Mouse (Mus musculus) spleen, adult 2 months (tissue): ENCODE results near the gene Spocd1. TPM values are rescaled to one million over a fixed set of nuclear protein-coding genes. Genes with fewer than 3 reads are reported as not detected.

Source experiments
- DNase-seq, 2 experiments: peaks; one replicate each; pipeline versions ENCODE4 v3.0.0 to v3.0.0-alpha.2; 2012 to 2021; ENCODE audit warnings: low spot score in 2 of 2, low read depth in 1 of 2
- H3K27ac ChIP-seq: fragments of 200-500 bp; 2 replicates; pipeline ENCODE4 v1.5.1; 2012; ENCODE audit warnings: low read length, inconsistent platforms; ENCODE audit not compliant: insufficient read depth
- H3K27me3 ChIP-seq: fragments of 200-500 bp; 2 replicates; pipeline ENCODE4 v1.6.1; 2012; ENCODE audit warnings: mild to moderate bottlenecking, moderate library complexity, low read length, inconsistent platforms; ENCODE audit not compliant: control insufficient read depth, insufficient read depth
- H3K36me3 ChIP-seq: fragments of 200-500 bp; 2 replicates; pipeline ENCODE4 v1.6.1; 2012; ENCODE audit warnings: mild to moderate bottlenecking, low read length, inconsistent platforms; ENCODE audit not compliant: control insufficient read depth, insufficient read depth
- H3K4me1 ChIP-seq: fragments of 200-500 bp; 2 replicates; pipeline ENCODE4 v1.6.1; 2011; ENCODE audit warnings: inconsistent platforms; ENCODE audit not compliant: control insufficient read depth, insufficient read depth, insufficient read length
- H3K4me3 ChIP-seq: fragments of 200-500 bp; 2 replicates; pipeline ENCODE4 v1.5.1; 2011; ENCODE audit warnings: mild to moderate bottlenecking, inconsistent platforms; ENCODE audit not compliant: insufficient read depth, insufficient read length; ENCODE audit errors: extremely low read depth
- CTCF ChIP-seq: fragments of 200-500 bp; IDR thresholded peaks from 2 replicates; pipeline ENCODE4 v1.5.1; 2011; ENCODE audit warnings: mild to moderate bottlenecking, inconsistent platforms; ENCODE audit not compliant: insufficient read depth, insufficient read length, insufficient replicate concordance; ENCODE audit errors: extremely low read depth
- POLR2A ChIP-seq: fragments of 200-500 bp; IDR thresholded peaks from 2 replicates; pipeline ENCODE4 v1.6.1; 2011; ENCODE audit warnings: low read depth, low read length, inconsistent platforms
- WGBS: fragments of 180-500 bp; shearing (Covaris S2); methylation state at CpG from one replicate; pipeline ENCODE4 v1.1.7; 2018; 5-methylcytosine and 5-hydroxymethylcytosine counted together
- polyA plus RNA-seq: library from polyadenylated mRNA; depleted of rRNA; stranded (reverse); fragments of >200 nt; gene quantifications from 2 replicates; pipeline ENCODE4 v1.2.3, GENCODE M21; 2012

Spocd1 gene
- polyA plus RNA-seq, 1 experiment: 0.07 TPM

- WGBS: 6% methylated on average over 8 of the region's 8 CpGs
- TF ChIP-seq POLR2A (no peak), CTCF (no peak)
- H3K4me3 ChIP-seq: no peak overlapping the region
- H3K27me3 ChIP-seq: no peaks in the 10 kb centered on the region
- no peaks in the 10 kb centered on the region for H3K36me3 ChIP-seq
- H3K27ac ChIP-seq: peak overlapping the region; percentile 96
- peaks cover 23% of the 10 kb centered on the region; the same call in 1 of the 2 replicates for H3K4me1 ChIP-seq
- peak; percentile 28 to 53 for DNase-seq
Observed at GRCm38 (mm10) chr4:129926544-129926943, 2.5 kb upstream of the Spocd1 start.

DNA sequence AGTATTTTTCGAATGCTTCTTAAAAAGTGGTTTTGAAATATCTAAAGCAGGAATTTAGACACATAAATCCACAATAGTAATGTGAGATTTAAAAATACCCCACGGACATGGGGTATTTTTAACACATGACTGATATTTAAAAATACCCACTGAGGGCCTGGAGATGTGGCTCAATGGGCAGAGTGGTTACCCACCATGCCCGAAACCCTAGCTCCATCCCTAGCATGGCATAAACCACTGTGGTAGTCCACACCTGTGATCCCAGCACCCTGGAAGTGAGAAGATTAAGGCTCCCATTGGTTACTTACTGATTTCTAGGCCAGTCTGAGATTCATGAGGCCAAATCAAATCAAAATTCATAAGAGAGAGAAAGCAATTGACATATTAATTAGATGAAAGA lies 2.0 kb upstream of the Spocd1 start:
- Histone ChIP-seq H3K4me3 (no peak overlapping the region), H3K36me3 (no peaks in the 10 kb centered on the region), H3K27ac (peak overlapping the region; percentile 45; the same call in 1 of the 2 replicates), H3K4me1 (peaks cover 23% of the 10 kb centered on the region; the same call in 1 of the 2 replicates), H3K27me3 (no peaks in the 10 kb centered on the region)
- 33% methylated on average over 3 of the region's 3 CpGs for WGBS
- TF ChIP-seq CTCF (no peak), POLR2A (no peak)
- DNase-seq: no peak

GRCm38 (mm10) chr4:129928124-129928751 lies 811 bp upstream of the Spocd1 start:
- no peaks in the 10 kb centered on the region for H3K36me3 ChIP-seq
- no peak overlapping the region; the same call in 1 of the 2 replicates for H3K27ac ChIP-seq
- peaks cover 23% of the 10 kb centered on the region; the same call in 1 of the 2 replicates for H3K4me1 ChIP-seq
- no peaks in the 10 kb centered on the region for H3K27me3 ChIP-seq
- TF ChIP-seq POLR2A (no peak), CTCF (peak; percentile 96)
- under 1% methylated on average over 19 of the region's 19 CpGs for WGBS
- peak overlapping the region; percentile 32; the same call in 1 of the 2 replicates for H3K4me3 ChIP-seq
- DNase-seq: peak; percentile 63 to 89

- Histone ChIP-seq H3K27me3 (no peaks in the 10 kb centered on the region), H3K27ac (no peak overlapping the region), H3K36me3 (no peaks in the 10 kb centered on the region), H3K4me1 (no peaks in the 10 kb centered on the region), H3K4me3 (no peak overlapping the region)
- no peak for DNase-seq
- TF ChIP-seq POLR2A (no peak), CTCF (no peak)
- 55% methylated on average over 14 of the region's 14 CpGs for WGBS
Observed at GRCm38 (mm10) chr4:129933696-129934095, 4.6 kb downstream of the Spocd1 start.

- no peaks in the 10 kb centered on the region for H3K27me3 ChIP-seq
- WGBS: 75% methylated on average over 16 of the region's 16 CpGs
Observed at GRCm38 (mm10) chr4:129934177-129934855, 5.3 kb downstream of the Spocd1 start.

DNA sequence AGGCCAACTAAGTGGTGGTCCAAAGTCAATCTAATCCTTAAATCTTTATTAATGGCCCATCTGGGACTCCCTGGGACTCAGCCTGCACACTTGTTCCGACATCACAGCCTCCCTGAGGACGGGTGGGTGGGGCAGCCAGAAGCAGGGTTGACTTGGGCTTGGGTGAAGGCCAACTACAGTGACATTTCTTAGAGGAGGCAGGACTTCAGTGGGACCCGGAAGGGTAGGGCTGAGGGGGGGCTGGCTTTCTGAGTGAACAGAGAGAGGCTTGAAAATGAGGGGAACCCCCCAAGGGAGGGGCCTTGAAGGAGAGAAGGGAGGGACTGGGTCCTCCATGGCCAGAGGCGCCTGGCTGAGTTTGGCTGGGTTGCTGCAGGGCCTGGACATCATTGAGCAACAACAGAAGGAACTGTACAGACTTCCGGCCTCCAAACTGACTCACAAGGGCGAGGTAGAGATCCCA lies 22.3 kb downstream of the Spocd1 start:
- no peaks in the 10 kb centered on the region for H3K36me3 ChIP-seq
- DNase-seq: no peak
- no peak for TF ChIP-seq POLR2A
- no peak overlapping the region for H3K27ac ChIP-seq
- no peak overlapping the region for H3K4me3 ChIP-seq
- 62% methylated on average over 6 of the region's 6 CpGs for WGBS
- H3K4me1 ChIP-seq: no peaks in the 10 kb centered on the region
- no peaks in the 10 kb centered on the region for H3K27me3 ChIP-seq

More at GRCm38 (mm10) chr4:129934177-129934855, 5.3 kb downstream of the Spocd1 start:
- Histone ChIP-seq H3K4me1 (no peaks in the 10 kb centered on the region), H3K36me3 (no peaks in the 10 kb centered on the region), H3K27ac (no peak overlapping the region), H3K4me3 (no peak overlapping the region)
- no peak for DNase-seq
- TF ChIP-seq CTCF (no peak), POLR2A (no peak)
